Mouse (Mus musculus): ENCODE data around the gene Git1. TPM values are rescaled to one million over a fixed set of nuclear protein-coding genes. Genes with fewer than 3 reads are reported as not detected.

The Git1 gene
- polyA plus RNA-seq (2021) = 76.8 TPM

DNA sequence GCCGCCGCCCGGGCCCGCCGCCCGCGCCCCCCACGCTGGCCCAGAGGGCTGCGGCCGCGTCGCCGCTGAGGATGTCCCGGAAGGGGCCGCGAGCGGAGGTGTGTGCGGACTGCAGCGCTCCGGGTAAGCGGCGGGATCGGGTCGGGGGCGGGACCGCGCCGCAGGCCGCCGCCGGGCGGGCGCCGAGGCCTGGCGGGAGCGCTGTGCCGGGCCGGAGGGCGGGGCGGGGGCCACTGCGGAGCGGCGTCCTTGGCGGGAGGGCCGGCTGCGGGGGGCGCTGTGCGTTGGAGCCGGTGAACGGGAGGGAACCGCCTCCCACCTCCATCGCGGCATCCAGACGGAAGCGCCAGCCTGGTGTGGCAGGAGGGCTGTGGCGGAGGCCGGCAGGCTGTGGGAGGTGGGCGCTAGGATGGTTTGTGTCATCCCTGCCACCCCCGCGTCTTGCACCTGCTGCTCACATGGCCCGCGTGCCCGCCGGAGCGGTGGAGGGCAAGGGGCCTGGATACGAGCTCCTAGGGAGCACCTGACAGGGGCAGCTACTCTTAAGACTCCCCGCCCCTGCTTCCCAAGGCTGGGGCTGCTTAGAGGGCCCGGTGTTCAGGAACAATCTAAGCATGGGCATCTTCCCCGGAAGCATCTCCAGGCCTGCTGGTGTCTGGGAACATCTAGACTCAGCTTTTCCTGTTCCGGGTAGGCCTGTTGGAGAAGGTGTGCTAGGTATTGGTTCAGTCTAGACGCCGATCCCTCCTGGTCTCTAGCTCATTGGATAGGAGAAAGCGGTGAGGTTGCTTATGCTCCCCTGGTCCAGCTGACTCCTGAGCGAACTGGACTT lies at the start of gene Git1:
Gene Git1, plus strand, starts transcription at position 51 of the 832 bp plus-strand sequence.
- DNase-seq (ENCODE audit: low read depth, low spot score) (no peak), ATAC-seq (no peak)
- POLR2A ChIA-PET = no interaction called here
- in situ Hi-C loops (cut with MboI; ENCODE audit: low pct_unique_long_range_greater_than_20kb) = no loop called here
- H3K27me3 ChIP-seq = no peaks in the 10 kb centered on the region
- no peak for TF ChIP-seq CTCF (IDR thresholded peaks at IDR 0.05)
- CTCF ChIA-PET = interaction anchor here (1.0 to 1.5 kb wide), 3 partner anchors 14 to 27 kb away, joined by 3 to 5 read pairs (median 4); no protein-coding TSS in a partner anchor

DNA sequence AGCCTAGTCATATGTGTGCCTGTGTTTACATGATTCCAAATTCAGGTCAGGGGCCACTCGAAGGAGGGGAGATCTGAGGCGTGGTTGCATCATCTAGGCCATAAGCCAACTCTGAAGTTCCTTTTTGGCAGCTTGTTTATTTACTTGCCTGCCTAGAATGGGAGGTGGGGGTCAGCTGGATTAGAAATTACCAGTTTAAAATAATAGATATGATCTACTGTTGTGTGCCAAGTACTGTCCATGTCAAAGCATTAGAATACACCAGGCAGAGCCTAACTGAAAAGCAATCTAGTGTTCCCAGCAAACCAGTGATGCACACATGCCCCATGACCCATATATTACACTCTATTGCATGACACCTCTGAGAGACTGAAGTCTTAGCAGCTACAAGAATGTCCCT lies 48.4 kb upstream of the Git1 start:
- ChIA-PET CTCF (interaction anchor here (1.3 to 4.4 kb wide), 4 partner anchors 17 to 352 kb away, joined by 3 to 47 read pairs (median 4); partner anchors contain the start of gene Coro6), POLR2A (no interaction called here)
- in situ Hi-C loops (cut with MboI; ENCODE audit: low pct_unique_long_range_greater_than_20kb) = loop anchor here (5.0 kb wide), 3 partner anchors 128 to 343 kb away; no protein-coding TSS in a partner anchor
- DNase-seq (ENCODE audit: low read depth, low spot score) (no peak), ATAC-seq (no peak)
- no peaks in the 10 kb centered on the region for H3K27me3 ChIP-seq
- no peak for TF ChIP-seq CTCF (IDR thresholded peaks at IDR 0.05)

DNA sequence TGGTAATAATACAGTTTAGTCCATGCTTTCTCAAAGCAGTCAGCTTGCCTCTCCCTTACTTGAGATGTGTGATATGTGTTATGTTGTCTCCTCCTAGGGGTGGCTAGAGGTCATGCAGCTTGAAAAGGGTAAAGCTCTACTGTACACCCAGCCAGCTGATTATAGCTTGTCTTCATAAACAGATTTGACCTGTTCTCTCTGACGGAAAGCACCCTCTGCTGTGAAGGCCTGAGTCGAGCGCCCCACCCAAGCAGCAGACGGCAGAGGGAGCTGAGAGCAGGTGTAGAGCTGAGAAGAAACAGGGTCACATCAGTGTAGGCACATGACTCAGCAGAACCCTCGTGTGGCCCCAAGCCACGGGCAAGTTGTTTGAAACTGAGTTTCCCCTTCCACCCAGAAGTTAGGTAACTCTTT lies 46.7 kb upstream of the Git1 start:
- no peak for DNase-seq (ENCODE audit: low read depth, low spot score)
- ATAC-seq = peak; percentile 54
- no peaks in the 10 kb centered on the region for H3K27me3 ChIP-seq
- CTCF ChIA-PET = interaction anchor here (0.8 to 4.4 kb wide), 13 partner anchors 8 to 348 kb away, joined by 3 to 47 read pairs (median 4); no protein-coding TSS in a partner anchor
- TF ChIP-seq CTCF (IDR thresholded peaks at IDR 0.05) = peak; percentile 84
- in situ Hi-C loops (cut with MboI; ENCODE audit: low pct_unique_long_range_greater_than_20kb) = loop anchor here (5.0 kb wide), 3 partner anchors 129 to 344 kb away; no protein-coding TSS in a partner anchor
- POLR2A ChIA-PET = interaction anchor here (0.9 kb wide), 1 partner anchor 45 kb away, joined by 3 read pairs; no protein-coding TSS in a partner anchor

DNA sequence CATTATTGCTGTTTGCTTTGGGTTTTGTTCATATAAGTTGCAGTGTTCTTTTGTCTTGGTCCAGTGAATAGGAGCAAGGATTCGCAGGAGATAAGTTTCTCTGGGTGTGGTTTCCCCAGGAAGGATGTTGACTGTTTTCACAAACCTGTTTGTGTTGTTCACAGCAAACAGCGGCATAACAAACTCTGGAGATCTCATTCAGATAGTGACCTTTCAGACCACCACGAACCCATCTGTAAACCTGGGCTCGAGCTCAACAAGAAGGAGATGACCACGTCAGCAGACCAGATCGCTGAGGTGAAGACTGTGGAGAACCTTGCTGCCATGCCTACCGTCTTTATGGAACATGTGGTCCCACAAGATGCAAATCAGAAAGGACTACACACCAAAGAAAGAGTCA lies 44.1 kb upstream of the Git1 start:
- POLR2A ChIA-PET = no interaction called here
- in situ Hi-C loops (cut with MboI; ENCODE audit: low pct_unique_long_range_greater_than_20kb) = loop anchor here (5.0 kb wide), 3 partner anchors 132 to 347 kb away; no protein-coding TSS in a partner anchor

DNA sequence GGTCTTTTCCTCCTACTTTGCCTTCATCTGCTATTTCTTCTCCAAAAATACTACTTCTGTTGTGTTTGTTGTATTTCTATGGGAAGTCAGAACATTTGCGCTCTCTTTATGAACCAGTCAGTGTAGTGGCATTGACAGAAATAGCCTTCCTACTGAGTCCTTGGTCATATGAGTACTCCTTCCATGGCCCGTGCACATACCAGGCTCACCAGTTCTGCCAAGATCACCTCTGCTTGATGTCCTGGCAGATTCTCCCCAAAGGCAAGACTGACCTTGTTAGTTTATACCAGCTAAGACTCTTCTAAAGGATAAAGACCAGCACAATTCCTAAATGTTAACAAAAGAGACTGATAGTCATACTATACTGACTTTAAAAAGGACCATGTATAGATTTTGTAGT lies 41.7 kb upstream of the Git1 start:
- TF ChIP-seq CTCF (IDR thresholded peaks at IDR 0.05) = no peak
- CTCF ChIA-PET = no interaction called here
- POLR2A ChIA-PET = no interaction called here
- ATAC-seq (no peak), DNase-seq (ENCODE audit: low read depth, low spot score) (no peak)
- in situ Hi-C loops (cut with MboI; ENCODE audit: low pct_unique_long_range_greater_than_20kb) = no loop called here
- no peaks in the 10 kb centered on the region for H3K27me3 ChIP-seq

More for the DNA sequence above, 44.1 kb upstream of the Git1 start:
- DNase-seq (ENCODE audit: low read depth, low spot score) (no peak), ATAC-seq (no peak)
- no peak for TF ChIP-seq CTCF (IDR thresholded peaks at IDR 0.05)
- H3K27me3 ChIP-seq = no peaks in the 10 kb centered on the region
- CTCF ChIA-PET = interaction anchor here (0.9 kb wide), 1 partner anchor 349 kb away, joined by 5 read pairs; no protein-coding TSS in a partner anchor

DNA sequence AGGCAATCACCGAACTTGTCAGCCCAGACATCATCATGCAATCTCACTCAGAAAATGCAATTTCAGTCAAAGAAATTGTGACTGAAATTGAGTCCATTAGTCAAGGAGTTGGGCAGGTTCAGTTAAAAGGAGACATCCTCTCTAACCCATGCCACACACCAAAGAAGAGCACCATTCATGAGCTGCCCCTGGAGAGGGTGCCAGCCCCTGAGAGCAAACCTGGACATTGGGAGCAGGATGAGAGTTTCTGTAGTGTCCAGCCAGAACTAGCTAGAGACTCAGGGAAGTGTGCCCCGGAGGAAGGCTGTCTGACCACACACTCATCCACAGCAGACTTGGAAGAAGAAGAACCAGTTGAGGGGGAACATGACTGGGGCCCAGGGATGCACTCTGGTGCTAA lies 40.0 kb upstream of the Git1 start:
- no peak for TF ChIP-seq CTCF (IDR thresholded peaks at IDR 0.05)
- in situ Hi-C loops (cut with MboI; ENCODE audit: low pct_unique_long_range_greater_than_20kb) = no loop called here
- POLR2A ChIA-PET = no interaction called here
- DNase-seq (ENCODE audit: low read depth, low spot score) = no peak
- CTCF ChIA-PET = no interaction called here
- H3K27me3 ChIP-seq = no peaks in the 10 kb centered on the region
- no peak for ATAC-seq

DNA sequence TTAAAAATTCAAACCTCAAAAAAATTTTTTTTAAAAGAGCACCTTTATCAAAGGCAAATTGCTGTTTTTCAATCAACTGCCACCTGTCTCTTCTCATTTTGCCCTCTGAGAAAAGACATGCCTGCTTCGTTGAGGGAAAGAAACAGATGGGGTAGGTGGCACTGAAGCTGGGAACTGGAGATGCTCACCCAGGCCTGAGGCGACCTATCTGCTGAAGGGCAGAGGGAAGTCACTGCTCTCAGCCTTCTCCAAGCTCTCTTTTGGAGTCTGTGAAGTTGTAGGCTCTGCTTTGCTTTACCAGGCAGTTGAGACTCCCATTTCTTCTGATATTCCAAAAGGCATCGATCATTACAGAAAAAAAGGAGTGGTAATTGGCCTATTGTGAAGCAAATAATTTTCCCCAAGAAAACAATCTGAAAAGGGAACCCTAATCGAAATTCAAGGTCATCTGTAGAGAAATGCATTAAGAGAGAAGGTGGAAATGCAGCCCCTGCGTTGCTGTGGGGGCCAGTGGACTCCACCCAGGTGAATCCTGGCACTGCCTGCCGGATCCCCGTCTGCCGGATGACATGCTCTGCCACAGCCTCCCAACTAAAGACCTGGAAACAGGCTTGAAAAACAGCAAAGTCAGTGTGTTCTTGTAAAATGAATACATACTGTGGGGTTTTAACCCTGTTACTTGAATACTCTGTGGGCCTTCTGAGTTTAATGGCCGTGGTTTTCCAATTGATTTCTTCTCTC lies 37.4 kb upstream of the Git1 start:
- ChIA-PET POLR2A (no interaction called here), CTCF (interaction anchor here (1.1 to 1.8 kb wide), 3 partner anchors 9 to 139 kb away, joined by 3 to 5 read pairs (median 4); no protein-coding TSS in a partner anchor)
- in situ Hi-C loops (cut with MboI; ENCODE audit: low pct_unique_long_range_greater_than_20kb) = no loop called here
- no peaks in the 10 kb centered on the region for H3K27me3 ChIP-seq
- no peak for ATAC-seq
- DNase-seq (ENCODE audit: low read depth, low spot score) = no peak
- TF ChIP-seq CTCF (IDR thresholded peaks at IDR 0.05) = no peak

- TF ChIP-seq CTCF (IDR thresholded peaks at IDR 0.05) = no peak
- ChIA-PET POLR2A (no interaction called here), CTCF (interaction anchor here (1.1 to 1.8 kb wide), 3 partner anchors 10 to 140 kb away, joined by 3 to 5 read pairs (median 4); no protein-coding TSS in a partner anchor)
- in situ Hi-C loops (cut with MboI; ENCODE audit: low pct_unique_long_range_greater_than_20kb) = no loop called here
- ATAC-seq = no peak
- no peaks in the 10 kb centered on the region for H3K27me3 ChIP-seq
- no peak for DNase-seq (ENCODE audit: low read depth, low spot score)
Observed at GRCm38 (mm10) chr11:77456866-77457265, 36.5 kb upstream of the Git1 start.

- DNase-seq (ENCODE audit: low read depth, low spot score) = no peak
- no peak for ATAC-seq
- no peak for TF ChIP-seq CTCF (IDR thresholded peaks at IDR 0.05)
- in situ Hi-C loops (cut with MboI; ENCODE audit: low pct_unique_long_range_greater_than_20kb) = no loop called here
- ChIA-PET POLR2A (interaction anchor here (0.6 kb wide), 1 partner anchor 624 kb away, joined by 3 read pairs; no protein-coding TSS in a partner anchor), CTCF (interaction anchor here (1.4 kb wide), 1 partner anchor 16 kb away, joined by 3 read pairs; no protein-coding TSS in a partner anchor)
- H3K27me3 ChIP-seq = no peaks in the 10 kb centered on the region
Observed at GRCm38 (mm10) chr11:77461856-77462255, 31.5 kb upstream of the Git1 start.

Data from Patski (cell line).